Mouse (Mus musculus) intestine, embryonic 14.5 days (tissue): ENCODE data around the gene Rspo4. TPM values are rescaled to one million over a fixed set of nuclear protein-coding genes. Genes with fewer than 3 reads are reported as not detected.
A peak's percentile ranks its signal among the peaks of the same experiment; 100 is the strongest.

Experiments used
- ATAC-seq: fragments of 200-750 bp; cut with Nextera tagmentation; replicated peaks from 2 replicates; pipeline ENCODE4 v1.8.0; 2017; ENCODE audit warnings: low read depth, moderate number of reproducible peaks, moderate TSS enrichment, moderate library complexity; ENCODE audit not compliant: low FRiP score, low TSS enrichment
- DNase-seq: peaks from one replicate; pipeline ENCODE4 v3.0.0-alpha.2; 2018; ENCODE audit warnings: low spot score
- H3K27ac ChIP-seq: fragments of 300-500 bp; sonication (generic); 2 replicates; pipeline ENCODE4 v1.5.1; 2014; ENCODE audit warnings: low read depth, mild to moderate bottlenecking, control low read depth
- H3K27me3 ChIP-seq: fragments of 300-500 bp; sonication (generic); replicated peaks from 2 replicates; pipeline ENCODE4 v1.6.1; 2014; ENCODE audit warnings: low read length, control low read depth; ENCODE audit not compliant: control insufficient read depth, insufficient read depth
- H3K36me3 ChIP-seq: fragments of 300-500 bp; sonication (generic); 2 replicates; pipeline ENCODE4 v1.6.1; 2014; ENCODE audit warnings: low read length, control low read depth; ENCODE audit not compliant: control insufficient read depth, insufficient read depth
- H3K4me1 ChIP-seq: fragments of 300-500 bp; sonication (generic); replicated peaks from 2 replicates; pipeline ENCODE4 v1.6.1; 2014; ENCODE audit warnings: low read length, control low read depth, mixed read lengths; ENCODE audit not compliant: control insufficient read depth, insufficient read depth
- H3K4me2 ChIP-seq: fragments of 300-500 bp; sonication (generic); 2 replicates; pipeline ENCODE4 v1.6.1; 2014; ENCODE audit warnings: low read length
- H3K4me3 ChIP-seq: fragments of 300-500 bp; sonication (generic); 2 replicates; pipeline ENCODE4 v1.5.1; 2014; ENCODE audit warnings: low read depth, low read length, control low read depth, mixed read lengths
- H3K9ac ChIP-seq: fragments of 300-500 bp; sonication (generic); 2 replicates; pipeline ENCODE4 v1.6.1; 2014; ENCODE audit warnings: mild to moderate bottlenecking, low read length
- H3K9me3 ChIP-seq: fragments of 300-500 bp; sonication (generic); 2 replicates; pipeline ENCODE4 v1.6.1; 2016; ENCODE audit warnings: low read length, control low read depth; ENCODE audit not compliant: control insufficient read depth
- WGBS: fragments of 180-500 bp; shearing (Covaris S2); extraction: QIAGEN DNeasy Blood & Tissue Kit; methylation state at CpG from one replicate; pipeline ENCODE4 v1.1.7; 2014; 5-methylcytosine and 5-hydroxymethylcytosine counted together
- polyA plus RNA-seq: library from polyadenylated mRNA; unstranded; fragments of >200 nt; fragmentation: Nextera tagmentation; extraction: Ambion mirVana; gene quantifications from 2 replicates; pipeline ENCODE4 v1.2.1, GENCODE M21; 2014

Rspo4 gene
- not detected in 2 replicates for polyA plus RNA-seq

- peak; percentile 54 for DNase-seq
These were observed at the start of gene Rspo4 for GRCm38 (mm10) chr2:151842648-151843226. Gene Rspo4, plus strand, starts transcription at chr2:151842927.

GRCm38 (mm10) chr2:151815586-151815985 is 27.1 kb upstream of the Rspo4 start:
- 70% methylated on average over 4 of the region's 4 CpGs for WGBS
- Histone ChIP-seq H3K4me2 (no peak overlapping the region), H3K4me3 (no peak overlapping the region), H3K27ac (no peak overlapping the region), H3K36me3 (no peaks in the 10 kb centered on the region), H3K9me3 (no peaks in the 10 kb centered on the region), H3K27me3 (no peaks in the 10 kb centered on the region), H3K4me1 (no peaks in the 10 kb centered on the region), H3K9ac (no peak overlapping the region)
- ATAC-seq (no peak), DNase-seq (no peak)

More at GRCm38 (mm10) chr2:151842648-151843226, at the start of gene Rspo4:
- Histone ChIP-seq H3K9ac (no peak within 1 kb of the TSS; the same call in 1 of the 2 replicates), H3K4me1 (no peaks in the 10 kb centered on the region; the same call in 1 of the 2 replicates), H3K27me3 (peaks cover 29% of the 10 kb centered on the region), H3K4me2 (peak within 1 kb of the TSS; percentile 66), H3K4me3 (peak within 1 kb of the TSS; percentile 39), H3K36me3 (no peaks in the 10 kb centered on the region), H3K9me3 (no peaks in the 10 kb centered on the region), H3K27ac (no peak within 1 kb of the TSS)
- peak; percentile 75; the same call in 1 of the 2 replicates for ATAC-seq
- under 1% methylated on average over 45 of the region's 50 CpGs for WGBS

- Histone ChIP-seq H3K36me3 (no peaks in the 10 kb centered on the region), H3K27ac (no peak overlapping the region), H3K27me3 (no peaks in the 10 kb centered on the region), H3K4me2 (no peak overlapping the region), H3K4me3 (no peak overlapping the region), H3K4me1 (no peaks in the 10 kb centered on the region), H3K9ac (no peak overlapping the region), H3K9me3 (no peaks in the 10 kb centered on the region)
- WGBS: 57% methylated on average over 5 of the region's 5 CpGs
- ATAC-seq (no peak), DNase-seq (no peak)
These were observed 19.6 kb downstream of the Rspo4 start for GRCm38 (mm10) chr2:151862257-151862810.

- Histone ChIP-seq H3K27ac (no peak overlapping the region), H3K4me1 (no peaks in the 10 kb centered on the region), H3K4me3 (no peak overlapping the region), H3K9me3 (no peaks in the 10 kb centered on the region), H3K27me3 (no peaks in the 10 kb centered on the region), H3K36me3 (no peaks in the 10 kb centered on the region), H3K9ac (no peak overlapping the region), H3K4me2 (no peak overlapping the region)
- ATAC-seq (no peak), DNase-seq (no peak)
- WGBS: 91% methylated on average over 6 of the region's 6 CpGs
These were observed 22.2 kb downstream of the Rspo4 start for GRCm38 (mm10) chr2:151864941-151865340.

- Histone ChIP-seq H3K9ac (no peak overlapping the region), H3K4me3 (no peak overlapping the region), H3K9me3 (no peaks in the 10 kb centered on the region), H3K4me1 (no peaks in the 10 kb centered on the region), H3K27ac (no peak overlapping the region), H3K36me3 (no peaks in the 10 kb centered on the region), H3K27me3 (no peaks in the 10 kb centered on the region), H3K4me2 (no peak overlapping the region)
- ATAC-seq: 0 out of 2 replicates have a peak, but pooled peaks have one; percentile 48
- no peak for DNase-seq
- WGBS: 37% methylated on average over 4 of the region's 4 CpGs
These were observed 23.8 kb downstream of the Rspo4 start for GRCm38 (mm10) chr2:151866487-151866886.

- DNase-seq (no peak), ATAC-seq (no peak)
- Histone ChIP-seq H3K36me3 (no peaks in the 10 kb centered on the region), H3K4me2 (no peak overlapping the region), H3K27me3 (no peaks in the 10 kb centered on the region), H3K9ac (no peak overlapping the region), H3K9me3 (no peaks in the 10 kb centered on the region), H3K4me1 (no peaks in the 10 kb centered on the region), H3K4me3 (no peak overlapping the region), H3K27ac (no peak overlapping the region)
- WGBS: 76% methylated on average over 8 of the region's 8 CpGs
These were observed 25.5 kb downstream of the Rspo4 start for GRCm38 (mm10) chr2:151868196-151868595.

GRCm38 (mm10) chr2:151874551-151874950 is 31.8 kb downstream of the Rspo4 start:
- Histone ChIP-seq H3K4me3 (no peak overlapping the region), H3K9ac (no peak overlapping the region), H3K4me2 (no peak overlapping the region), H3K36me3 (no peaks in the 10 kb centered on the region), H3K27ac (no peak overlapping the region), H3K4me1 (no peaks in the 10 kb centered on the region), H3K27me3 (no peaks in the 10 kb centered on the region), H3K9me3 (no peaks in the 10 kb centered on the region)
- DNase-seq (no peak), ATAC-seq (no peak)

GRCm38 (mm10) chr2:151876012-151876485 is 33.3 kb downstream of the Rspo4 start:
- peak; percentile 77 for ATAC-seq
- no peaks in the 10 kb centered on the region for H3K4me1 ChIP-seq
- H3K36me3 ChIP-seq: no peaks in the 10 kb centered on the region
- DNase-seq: peak; percentile 79
- no peaks in the 10 kb centered on the region for H3K9me3 ChIP-seq
- H3K27me3 ChIP-seq: no peaks in the 10 kb centered on the region
- no peak overlapping the region for H3K4me2 ChIP-seq
- no peak overlapping the region for H3K9ac ChIP-seq
- no peak overlapping the region for H3K4me3 ChIP-seq
- no peak overlapping the region for H3K27ac ChIP-seq
- 13% methylated on average over 8 of the region's 8 CpGs for WGBS

GRCm38 (mm10) chr2:151878645-151879044 is 35.9 kb downstream of the Rspo4 start:
- H3K9ac ChIP-seq: no peak overlapping the region
- no peaks in the 10 kb centered on the region for H3K4me1 ChIP-seq
- H3K27ac ChIP-seq: no peak overlapping the region
- no peak for DNase-seq
- no peaks in the 10 kb centered on the region for H3K36me3 ChIP-seq
- no peak overlapping the region for H3K4me2 ChIP-seq
- H3K4me3 ChIP-seq: no peak overlapping the region
- H3K9me3 ChIP-seq: no peaks in the 10 kb centered on the region
- ATAC-seq: no peak
- H3K27me3 ChIP-seq: no peaks in the 10 kb centered on the region
- 76% methylated on average over 3 of the region's 3 CpGs for WGBS
